Mouse (Mus musculus) lung, postnatal 0 days (tissue): Measurements from ENCODE around the gene Pth2.
A peak's percentile ranks its signal among the peaks of the same experiment; 100 is the strongest.

Experiments
- CTCF ChIP-seq: IDR thresholded peaks from 2 replicates; pipeline ENCODE4 v1.5.1; 2016; ENCODE audit warnings: antibody characterized with exemption, mild to moderate bottlenecking
- EP300 ChIP-seq: IDR thresholded peaks from 2 replicates; pipeline ENCODE4 v1.6.1; 2016; ENCODE audit warnings: antibody characterized with exemption, mild to moderate bottlenecking, control low read depth

DNA sequence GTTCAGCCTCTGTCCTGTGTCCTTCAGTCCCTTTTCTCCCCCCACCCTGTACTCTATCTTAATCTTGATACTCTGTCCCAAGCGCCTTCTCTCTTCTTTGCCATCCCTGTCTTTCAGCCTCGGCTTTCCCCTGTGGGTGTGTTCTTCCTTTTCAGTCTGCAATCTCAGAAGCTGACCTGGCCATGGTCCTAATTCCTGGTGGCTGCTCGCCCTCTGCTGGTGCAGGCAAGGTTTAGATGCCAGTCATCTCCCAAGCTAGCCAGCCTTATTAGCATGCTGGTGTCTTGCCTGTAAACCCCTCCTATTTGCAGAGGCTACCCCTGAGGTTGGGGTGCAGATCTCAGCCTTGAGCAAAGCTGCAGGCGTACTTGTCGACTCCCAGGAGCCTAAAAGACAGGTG, 17.6 kb downstream of the Pth2 start:
- TF ChIP-seq CTCF, result peak; percentile 95
- TF ChIP-seq EP300, result no peak
